Mouse (Mus musculus) spleen, adult 2 months (tissue): ENCODE data around the gene Siah1a. TPM values are rescaled to one million over a fixed set of nuclear protein-coding genes. Genes with fewer than 3 reads are reported as not detected.

ENCODE experiments used
- DNase-seq, 2 experiments: peaks; one replicate each; pipeline versions ENCODE4 v3.0.0 to v3.0.0-alpha.2; 2012 to 2021; ENCODE audit warnings: low spot score in 2 of 2, low read depth in 1 of 2
- H3K27ac ChIP-seq: fragments of 200-500 bp; 2 replicates; pipeline ENCODE4 v1.5.1; 2012; ENCODE audit warnings: low read length, inconsistent platforms; ENCODE audit not compliant: insufficient read depth
- H3K27me3 ChIP-seq: fragments of 200-500 bp; 2 replicates; pipeline ENCODE4 v1.6.1; 2012; ENCODE audit warnings: mild to moderate bottlenecking, moderate library complexity, low read length, inconsistent platforms; ENCODE audit not compliant: control insufficient read depth, insufficient read depth
- H3K36me3 ChIP-seq: fragments of 200-500 bp; 2 replicates; pipeline ENCODE4 v1.6.1; 2012; ENCODE audit warnings: mild to moderate bottlenecking, low read length, inconsistent platforms; ENCODE audit not compliant: control insufficient read depth, insufficient read depth
- H3K4me1 ChIP-seq: fragments of 200-500 bp; 2 replicates; pipeline ENCODE4 v1.6.1; 2011; ENCODE audit warnings: inconsistent platforms; ENCODE audit not compliant: control insufficient read depth, insufficient read depth, insufficient read length
- H3K4me3 ChIP-seq: fragments of 200-500 bp; 2 replicates; pipeline ENCODE4 v1.5.1; 2011; ENCODE audit warnings: mild to moderate bottlenecking, inconsistent platforms; ENCODE audit not compliant: insufficient read depth, insufficient read length; ENCODE audit errors: extremely low read depth
- CTCF ChIP-seq: fragments of 200-500 bp; IDR thresholded peaks from 2 replicates; pipeline ENCODE4 v1.5.1; 2011; ENCODE audit warnings: mild to moderate bottlenecking, inconsistent platforms; ENCODE audit not compliant: insufficient read depth, insufficient read length, insufficient replicate concordance; ENCODE audit errors: extremely low read depth
- POLR2A ChIP-seq: fragments of 200-500 bp; IDR thresholded peaks from 2 replicates; pipeline ENCODE4 v1.6.1; 2011; ENCODE audit warnings: low read depth, low read length, inconsistent platforms
- WGBS: fragments of 180-500 bp; shearing (Covaris S2); methylation state at CpG from one replicate; pipeline ENCODE4 v1.1.7; 2018; 5-methylcytosine and 5-hydroxymethylcytosine counted together
- polyA plus RNA-seq: library from polyadenylated mRNA; depleted of rRNA; stranded (reverse); fragments of >200 nt; gene quantifications from 2 replicates; pipeline ENCODE4 v1.2.3, GENCODE M21; 2012

The Siah1a gene
- polyA plus RNA-seq, 1 experiment: 13.3 TPM

- TF ChIP-seq CTCF (no peak), POLR2A (no peak)
- no peak for DNase-seq
- no peaks in the 10 kb centered on the region for H3K27me3 ChIP-seq
- H3K4me3 ChIP-seq: no peak overlapping the region
- H3K27ac ChIP-seq: no peak overlapping the region
- WGBS: 85% methylated on average over 4 of the region's 4 CpGs
- H3K36me3 ChIP-seq: no peaks in the 10 kb centered on the region
- H3K4me1 ChIP-seq: peaks cover 8% of the 10 kb centered on the region; the same call in 1 of the 2 replicates
These were observed 11.6 kb downstream of the Siah1a start for GRCm38 (mm10) chr8:86734171-86734570.

GRCm38 (mm10) chr8:86730860-86731259 is 14.9 kb downstream of the Siah1a start:
- H3K4me3 ChIP-seq: no peak overlapping the region
- DNase-seq: no peak
- H3K36me3 ChIP-seq: 0 out of 2 replicates have a peak, but pooled peaks cover 1% of the 10 kb centered on the region
- no peaks in the 10 kb centered on the region for H3K27me3 ChIP-seq
- no peak overlapping the region for H3K27ac ChIP-seq
- peaks cover 6% of the 10 kb centered on the region; the same call in 1 of the 2 replicates for H3K4me1 ChIP-seq
- 91% methylated on average over 1 of the region's 1 CpGs for WGBS
- TF ChIP-seq CTCF: no peak
- TF ChIP-seq POLR2A: no peak

GRCm38 (mm10) chr8:86730303-86730702 is 15.4 kb downstream of the Siah1a start:
- H3K27ac ChIP-seq: no peak overlapping the region
- peaks cover 3% of the 10 kb centered on the region; the same call in 1 of the 2 replicates for H3K4me1 ChIP-seq
- H3K36me3 ChIP-seq: peaks cover 1% of the 10 kb centered on the region; the same call in 1 of the 2 replicates
- DNase-seq: no peak
- TF ChIP-seq CTCF (no peak), POLR2A (no peak)
- no peak overlapping the region for H3K4me3 ChIP-seq
- 70% methylated on average over 3 of the region's 3 CpGs for WGBS
- H3K27me3 ChIP-seq: no peaks in the 10 kb centered on the region

- Histone ChIP-seq H3K27me3 (no peaks in the 10 kb centered on the region), H3K4me3 (no peak overlapping the region), H3K27ac (peak overlapping the region; percentile 63), H3K36me3 (peaks cover 1% of the 10 kb centered on the region; the same call in 1 of the 2 replicates), H3K4me1 (no peaks in the 10 kb centered on the region; the same call in 1 of the 2 replicates)
- WGBS: 78% methylated on average over 19 of the region's 19 CpGs
- TF ChIP-seq POLR2A (no peak), CTCF (no peak)
- no peak for DNase-seq
These were observed 17.3 kb downstream of the Siah1a start for GRCm38 (mm10) chr8:86728224-86728950.

GRCm38 (mm10) chr8:86726959-86727358 is 18.8 kb downstream of the Siah1a start:
- H3K4me1 ChIP-seq: no peaks in the 10 kb centered on the region; the same call in 1 of the 2 replicates
- H3K27ac ChIP-seq: 0 out of 2 replicates have a peak overlapping the region, but pooled peaks have one; percentile 40
- DNase-seq: no peak
- TF ChIP-seq CTCF: no peak
- TF ChIP-seq POLR2A: no peak
- 72% methylated on average over 6 of the region's 6 CpGs for WGBS
- H3K4me3 ChIP-seq: no peak overlapping the region
- H3K27me3 ChIP-seq: no peaks in the 10 kb centered on the region
- H3K36me3 ChIP-seq: peaks cover 1% of the 10 kb centered on the region; the same call in 1 of the 2 replicates

GRCm38 (mm10) chr8:86721490-86721889 is 24.2 kb downstream of the Siah1a start:
- no peak for TF ChIP-seq POLR2A
- TF ChIP-seq CTCF: no peak
- H3K4me1 ChIP-seq: peaks cover 4% of the 10 kb centered on the region; the same call in 1 of the 2 replicates
- H3K36me3 ChIP-seq: peaks cover 8% of the 10 kb centered on the region
- H3K4me3 ChIP-seq: no peak overlapping the region
- no peak overlapping the region for H3K27ac ChIP-seq
- no peaks in the 10 kb centered on the region for H3K27me3 ChIP-seq
- 78% methylated on average over 2 of the region's 2 CpGs for WGBS
- no peak for DNase-seq
